Mouse (Mus musculus): ENCODE data around the gene Pear1. TPM values are rescaled to one million over a fixed set of nuclear protein-coding genes. Genes with fewer than 3 reads are reported as not detected.
"Not testable (repeated sequence)": the region's sequence is repeated elsewhere in the genome, so short reads cannot be mapped to it uniquely, and the experiment has no call there.

Gene Pear1
- polyA plus RNA-seq (2016; fragmentation: Nextera tagmentation; extraction: Ambion mirVana), result 5.7 and 6.8 TPM in 2 replicates

DNA sequence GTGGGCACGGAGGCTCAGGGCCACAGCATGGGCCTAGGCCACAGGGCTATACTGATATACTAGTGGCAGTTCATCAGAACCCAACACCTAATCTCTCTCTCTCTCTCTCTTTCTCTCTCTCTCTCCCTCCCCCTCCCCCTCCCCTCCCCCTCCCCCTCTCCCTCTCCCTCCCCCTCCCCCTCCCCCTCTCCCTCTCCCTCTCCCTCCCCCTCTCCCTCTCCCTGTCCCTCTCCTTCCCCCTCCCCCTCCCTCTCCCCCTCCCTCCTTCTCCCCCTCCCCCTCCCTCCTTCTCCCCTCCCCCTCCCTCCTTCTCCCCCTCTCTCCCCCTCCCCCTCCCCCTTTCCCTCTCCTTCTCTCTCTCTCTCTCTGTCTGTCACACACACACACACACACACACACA lies at the start of gene Pear1:
Gene Pear1, minus strand, starts transcription at position 101 of the 400 bp plus-strand sequence.
- not testable (repeated sequence) for H3K27me3 ChIP-seq; H3K9me3 ChIP-seq; H3K4me1 ChIP-seq; ATAC-seq (ENCODE audit: low FRiP score); H3K4me3 ChIP-seq (replicated peaks); H3K4me2 ChIP-seq; H3K9ac ChIP-seq; H3K36me3 ChIP-seq (replicated peaks); H3K27ac ChIP-seq
- 90% methylated on average over 1 of the region's 1 CpGs for WGBS

DNA sequence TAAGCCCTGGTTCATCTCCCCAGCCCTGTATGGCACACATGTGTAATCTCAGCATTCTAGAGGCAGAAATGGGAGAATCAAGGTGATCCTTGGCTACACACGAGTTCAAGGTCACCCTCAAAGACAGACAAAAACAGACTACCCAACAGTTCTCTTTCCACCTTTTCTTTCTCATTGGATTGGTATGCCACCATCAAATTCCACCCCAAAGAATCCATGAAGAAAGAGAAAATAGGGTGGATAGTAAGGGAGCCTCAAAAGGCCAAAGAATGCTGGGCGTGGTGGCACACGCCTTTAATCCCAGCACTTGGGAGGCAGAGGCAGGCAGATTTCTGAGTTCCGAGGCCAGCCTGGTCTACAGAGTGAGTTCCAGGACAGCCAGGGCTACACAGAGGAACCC lies 40.0 kb upstream of the Pear1 start:
- not testable (repeated sequence) for H3K4me2 ChIP-seq; H3K27ac ChIP-seq; H3K9me3 ChIP-seq; H3K4me1 ChIP-seq; H3K9ac ChIP-seq; H3K27me3 ChIP-seq; ATAC-seq (ENCODE audit: low FRiP score); H3K4me3 ChIP-seq (replicated peaks)
- peaks cover 87% of the 10 kb centered on the region for H3K36me3 ChIP-seq (replicated peaks)
- WGBS, result 93% methylated on average over 4 of the region's 4 CpGs

DNA sequence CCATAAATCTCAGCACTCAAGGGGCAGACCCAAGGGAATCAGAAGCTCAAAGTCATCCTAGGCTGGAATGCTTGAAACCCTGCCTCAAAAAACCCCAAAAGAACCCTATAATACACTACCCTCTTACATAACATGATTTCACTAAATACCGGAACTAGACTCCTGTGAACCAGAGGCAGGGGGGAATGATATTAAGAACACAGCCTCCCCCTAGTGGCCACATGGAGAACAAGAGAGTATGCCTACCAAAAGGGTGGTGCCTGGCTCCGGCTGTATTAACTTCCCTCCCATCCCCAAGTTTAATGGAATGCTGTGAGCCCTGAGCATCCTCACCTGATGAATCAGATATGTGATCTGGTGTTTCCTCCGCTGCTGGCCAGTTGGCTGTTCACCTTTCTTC lies 35.7 kb upstream of the Pear1 start:
- Histone ChIP-seq H3K27me3 (no peaks in the 10 kb centered on the region), H3K4me3 (replicated peaks) (no peak overlapping the region), H3K9me3 (no peaks in the 10 kb centered on the region), H3K4me1 (no peaks in the 10 kb centered on the region), H3K9ac (no peak overlapping the region), H3K27ac (no peak overlapping the region), H3K36me3 (replicated peaks) (peaks cover 76% of the 10 kb centered on the region), H3K4me2 (no peak overlapping the region)
- 30% methylated on average over 3 of the region's 3 CpGs for WGBS
- ATAC-seq (ENCODE audit: low FRiP score), result peak; percentile 39; the same call in 1 of the 2 replicates

DNA sequence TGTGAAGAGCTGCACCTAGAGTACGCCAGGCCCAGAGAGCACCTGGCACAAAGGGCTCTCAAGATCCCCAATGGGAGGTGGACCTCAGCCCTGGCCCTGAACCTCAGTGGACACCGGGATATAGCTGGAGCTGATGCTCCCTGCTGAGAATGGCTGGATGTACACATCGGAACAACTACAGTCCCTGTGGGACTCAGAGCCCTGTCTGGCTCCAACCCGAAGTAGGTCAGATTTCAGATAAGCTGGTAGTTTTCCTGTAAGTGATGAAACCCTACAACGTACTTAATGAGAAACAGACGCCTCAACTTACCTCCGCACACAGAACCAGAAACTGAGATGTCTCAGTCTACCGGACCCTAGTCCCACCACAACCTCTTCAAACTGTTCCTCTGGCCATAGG lies 33.6 kb upstream of the Pear1 start:
- Histone ChIP-seq H3K9me3 (no peaks in the 10 kb centered on the region), H3K9ac (no peak overlapping the region), H3K4me3 (replicated peaks) (no peak overlapping the region), H3K27me3 (no peaks in the 10 kb centered on the region), H3K4me2 (no peak overlapping the region), H3K36me3 (replicated peaks) (peaks cover 61% of the 10 kb centered on the region), H3K4me1 (peaks cover 6% of the 10 kb centered on the region; the same call in 1 of the 2 replicates), H3K27ac (no peak overlapping the region)
- ATAC-seq (ENCODE audit: low FRiP score), result no peak
- 88% methylated on average over 8 of the region's 8 CpGs for WGBS

DNA sequence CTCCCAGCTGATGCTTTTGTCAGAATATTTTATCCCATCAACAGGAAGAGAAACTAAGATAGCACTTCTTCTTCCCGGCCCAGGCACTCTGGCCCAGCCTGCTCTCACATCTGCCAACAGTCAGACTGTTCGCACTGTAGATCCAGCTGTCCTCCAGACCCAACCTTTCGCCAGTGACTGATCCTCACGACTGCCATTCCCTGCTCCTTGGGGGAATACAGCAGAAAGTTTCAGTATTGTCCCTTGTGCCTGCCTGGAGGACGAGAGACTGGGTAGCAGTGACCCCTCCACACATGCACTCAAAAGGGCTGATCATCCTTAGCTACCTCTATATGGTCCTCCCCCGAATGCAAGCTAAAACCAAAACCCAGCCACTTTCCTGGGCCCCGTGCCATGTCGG lies 31.8 kb upstream of the Pear1 start:
- Histone ChIP-seq H3K9ac (no peak overlapping the region), H3K4me2 (no peak overlapping the region), H3K27me3 (no peaks in the 10 kb centered on the region), H3K4me1 (peaks cover 6% of the 10 kb centered on the region; the same call in 1 of the 2 replicates), H3K27ac (no peak overlapping the region), H3K9me3 (no peaks in the 10 kb centered on the region), H3K36me3 (replicated peaks) (peaks cover 46% of the 10 kb centered on the region), H3K4me3 (replicated peaks) (no peak overlapping the region)
- WGBS, result 91% methylated on average over 8 of the region's 8 CpGs
- no peak for ATAC-seq (ENCODE audit: low FRiP score)

DNA sequence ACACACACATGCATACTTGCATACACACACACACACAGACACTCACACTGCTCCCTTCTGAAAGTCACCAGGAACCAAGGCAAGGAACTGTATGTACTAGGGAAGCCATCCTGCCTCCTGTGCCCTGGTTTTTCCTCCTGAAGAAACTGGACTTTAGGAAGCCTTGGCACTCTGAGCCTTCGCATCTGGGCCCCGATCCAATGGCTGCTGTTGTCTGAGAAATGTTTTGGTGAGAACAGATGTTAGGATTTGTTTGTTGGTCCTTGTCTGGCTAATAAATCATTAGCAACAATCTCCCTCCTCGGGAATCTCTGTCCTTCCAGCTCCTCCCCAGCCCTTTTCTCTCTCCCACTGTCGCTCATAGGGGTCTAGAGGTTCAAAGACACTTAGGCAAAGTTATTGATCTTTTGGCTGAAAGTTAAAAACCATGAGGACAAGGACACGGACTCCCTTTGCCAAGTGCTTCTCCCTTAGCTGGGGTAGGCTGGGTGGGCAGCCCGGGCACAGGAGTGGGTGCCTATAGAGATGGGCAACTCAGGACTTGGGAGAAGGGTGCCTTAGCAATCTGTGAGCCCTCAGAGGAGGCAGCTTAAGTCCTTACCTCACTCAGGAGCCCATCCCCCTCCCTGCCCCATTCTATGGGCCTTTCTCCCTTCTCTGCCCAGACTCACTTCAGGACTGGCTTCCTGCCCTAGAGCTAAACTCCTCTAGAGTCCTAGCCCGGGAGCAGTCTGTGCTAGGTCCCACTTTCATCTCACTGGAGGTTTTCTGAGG lies 30.9 kb upstream of the Pear1 start:
- Histone ChIP-seq H3K9me3 (no peaks in the 10 kb centered on the region), H3K4me3 (replicated peaks) (no peak overlapping the region), H3K4me2 (no peak overlapping the region), H3K36me3 (replicated peaks) (peaks cover 38% of the 10 kb centered on the region), H3K27me3 (no peaks in the 10 kb centered on the region), H3K4me1 (peaks cover 6% of the 10 kb centered on the region; the same call in 1 of the 2 replicates), H3K27ac (no peak overlapping the region), H3K9ac (no peak overlapping the region)
- WGBS, result 75% methylated on average over 7 of the region's 7 CpGs
- no peak for ATAC-seq (ENCODE audit: low FRiP score)

DNA sequence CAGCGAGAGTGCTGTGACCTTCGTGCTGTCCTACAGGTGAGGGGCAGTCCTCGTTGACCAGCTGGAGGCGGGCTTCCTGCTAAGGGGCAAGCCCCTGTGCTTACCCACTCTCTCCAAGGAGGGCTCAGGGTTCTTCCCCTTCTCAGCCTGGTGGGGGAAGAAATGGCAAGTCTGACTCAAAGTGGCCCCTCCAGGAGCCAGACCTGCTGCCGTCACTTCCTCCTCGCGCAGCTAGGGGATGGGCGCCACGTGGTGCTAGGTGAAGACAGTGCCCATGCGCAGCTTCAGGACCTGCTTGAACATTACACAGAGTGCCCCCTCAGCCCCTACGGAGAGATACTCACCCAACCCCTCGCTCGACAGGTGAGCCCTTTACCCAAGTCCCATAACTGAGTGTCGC lies 25.0 kb upstream of the Pear1 start:
- no peak for ATAC-seq (ENCODE audit: low FRiP score)
- WGBS, result 83% methylated on average over 14 of the region's 14 CpGs

DNA sequence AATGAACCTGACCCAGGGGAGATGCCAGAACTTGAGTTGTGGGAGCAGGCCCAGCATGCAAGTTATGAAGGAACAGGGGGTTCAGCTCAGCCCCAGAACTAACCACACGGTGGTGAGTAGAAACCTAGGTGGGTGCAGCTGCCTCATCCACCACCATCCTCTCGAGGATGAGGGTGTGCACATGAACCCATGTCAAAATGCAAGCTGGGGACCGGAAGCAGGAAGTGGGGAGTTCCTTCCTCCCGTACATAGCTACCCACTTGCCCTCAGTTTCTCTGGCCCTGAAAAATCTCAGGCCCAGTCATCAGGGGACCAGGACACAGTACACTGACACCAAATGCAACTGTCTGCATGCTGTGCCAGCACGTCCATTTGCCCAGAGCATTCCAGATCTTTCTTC lies 23.6 kb upstream of the Pear1 start:
- no peak for ATAC-seq (ENCODE audit: low FRiP score)
- WGBS, result 84% methylated on average over 5 of the region's 5 CpGs

More for the DNA sequence above, 25.0 kb upstream of the Pear1 start:
- Histone ChIP-seq H3K4me3 (replicated peaks) (no peak overlapping the region), H3K27me3 (no peaks in the 10 kb centered on the region), H3K9ac (no peak overlapping the region), H3K4me1 (peaks cover 5% of the 10 kb centered on the region; the same call in 1 of the 2 replicates), H3K4me2 (no peak overlapping the region), H3K36me3 (replicated peaks) (no peaks in the 10 kb centered on the region), H3K9me3 (no peaks in the 10 kb centered on the region), H3K27ac (no peak overlapping the region)

DNA sequence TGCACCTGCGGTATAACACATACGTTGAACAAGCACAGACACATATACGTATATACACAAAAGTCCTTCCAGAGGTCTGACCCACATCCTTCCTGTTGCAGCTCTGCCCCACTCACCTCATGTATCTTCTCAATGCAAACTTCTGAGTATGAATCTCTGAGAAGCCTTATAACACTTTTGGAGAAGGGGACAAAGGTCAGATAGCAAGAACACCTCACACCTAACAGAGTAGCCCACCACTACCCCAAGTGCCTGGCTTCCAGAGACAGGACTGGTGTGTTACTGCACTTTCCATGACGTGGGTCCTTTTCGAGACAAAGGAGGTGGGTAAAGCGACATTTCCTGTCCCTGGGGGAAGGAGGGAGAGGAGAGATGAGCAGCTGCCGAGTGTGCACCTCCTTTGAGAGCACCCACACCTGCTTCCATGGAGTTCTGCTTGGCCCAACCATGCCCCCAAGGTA lies 22.6 kb upstream of the Pear1 start, which contains the start of gene Sh2d2a:
Gene Sh2d2a, plus strand, starts transcription at position 106 of the 461 bp plus-strand sequence.
- H3K27ac ChIP-seq, result no peak within 1 kb of the TSS
- no peak within 1 kb of the TSS for H3K4me2 ChIP-seq
- H3K4me1 ChIP-seq, result no peaks in the 10 kb centered on the region
- H3K9ac ChIP-seq, result no peak within 1 kb of the TSS
- no peaks in the 10 kb centered on the region for H3K36me3 ChIP-seq (replicated peaks)
- no peaks in the 10 kb centered on the region for H3K9me3 ChIP-seq
- 78% methylated on average over 7 of the region's 7 CpGs for WGBS
- H3K27me3 ChIP-seq, result no peaks in the 10 kb centered on the region
- H3K4me3 ChIP-seq (replicated peaks), result no peak within 1 kb of the TSS
- ATAC-seq (ENCODE audit: low FRiP score), result no peak

More for the DNA sequence above, 23.6 kb upstream of the Pear1 start:
- no peak overlapping the region for H3K27ac ChIP-seq
- no peaks in the 10 kb centered on the region for H3K36me3 ChIP-seq (replicated peaks)
- no peaks in the 10 kb centered on the region for H3K9me3 ChIP-seq
- no peaks in the 10 kb centered on the region for H3K4me1 ChIP-seq
- H3K4me3 ChIP-seq (replicated peaks), result no peak overlapping the region
- no peak overlapping the region for H3K9ac ChIP-seq
- no peaks in the 10 kb centered on the region for H3K27me3 ChIP-seq
- H3K4me2 ChIP-seq, result no peak overlapping the region

DNA sequence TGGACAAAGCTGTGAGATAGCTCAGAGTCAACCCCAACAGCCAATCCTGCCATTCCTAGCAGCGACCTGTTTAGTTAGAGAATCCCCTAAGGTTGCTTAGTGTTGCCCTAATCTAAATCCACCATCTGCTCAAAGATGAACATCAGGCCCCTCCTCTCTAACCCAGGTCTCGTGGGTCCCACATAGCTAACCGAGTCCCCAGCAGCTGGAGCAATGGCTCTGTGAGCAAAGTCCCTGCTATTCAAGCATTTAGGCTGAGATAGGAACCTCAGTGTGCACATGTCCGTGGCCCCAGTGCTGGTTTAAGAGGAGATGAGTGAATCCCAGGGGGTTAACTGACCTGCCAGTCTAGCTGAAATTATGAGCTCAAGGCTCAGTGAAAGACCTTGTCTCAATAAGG lies 22.1 kb upstream of the Pear1 start:
- no peak overlapping the region for H3K27ac ChIP-seq
- no peaks in the 10 kb centered on the region for H3K9me3 ChIP-seq
- no peak overlapping the region for H3K9ac ChIP-seq
- no peak overlapping the region for H3K4me2 ChIP-seq
- H3K4me1 ChIP-seq, result no peaks in the 10 kb centered on the region
- H3K36me3 ChIP-seq (replicated peaks), result no peaks in the 10 kb centered on the region
- WGBS, result 73% methylated on average over 4 of the region's 4 CpGs
- no peak for ATAC-seq (ENCODE audit: low FRiP score)
- no peaks in the 10 kb centered on the region for H3K27me3 ChIP-seq
- no peak overlapping the region for H3K4me3 ChIP-seq (replicated peaks)

DNA sequence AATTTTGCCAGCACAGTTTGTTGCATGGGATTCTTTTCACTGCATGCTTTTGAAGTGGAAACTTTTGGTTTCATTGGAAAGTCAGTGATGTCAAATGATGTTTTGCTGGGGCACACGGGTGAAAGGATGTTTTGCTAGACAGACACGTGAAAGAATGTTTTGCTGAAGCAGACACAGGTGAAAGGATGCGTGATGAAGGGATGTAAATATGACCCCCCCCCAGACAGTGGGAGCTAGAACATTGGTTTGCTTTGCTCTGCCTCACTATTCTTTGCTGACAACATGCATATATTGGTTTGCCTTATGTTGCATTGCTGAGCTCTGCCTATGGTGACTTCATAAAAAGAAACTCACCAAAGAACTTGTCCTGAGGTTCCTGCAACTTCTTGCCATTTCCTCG lies 20.9 kb upstream of the Pear1 start:
- H3K9me3 ChIP-seq, result no peaks in the 10 kb centered on the region
- 0 out of 2 replicates have a peak, but pooled peaks cover 2% of the 10 kb centered on the region for H3K27me3 ChIP-seq
- WGBS, result 84% methylated on average over 4 of the region's 4 CpGs
- no peak overlapping the region for H3K4me3 ChIP-seq (replicated peaks)
- no peak overlapping the region for H3K9ac ChIP-seq
- ATAC-seq (ENCODE audit: low FRiP score), result no peak
- no peaks in the 10 kb centered on the region for H3K4me1 ChIP-seq
- no peaks in the 10 kb centered on the region for H3K36me3 ChIP-seq (replicated peaks)
- H3K4me2 ChIP-seq, result no peak overlapping the region
- H3K27ac ChIP-seq, result no peak overlapping the region

DNA sequence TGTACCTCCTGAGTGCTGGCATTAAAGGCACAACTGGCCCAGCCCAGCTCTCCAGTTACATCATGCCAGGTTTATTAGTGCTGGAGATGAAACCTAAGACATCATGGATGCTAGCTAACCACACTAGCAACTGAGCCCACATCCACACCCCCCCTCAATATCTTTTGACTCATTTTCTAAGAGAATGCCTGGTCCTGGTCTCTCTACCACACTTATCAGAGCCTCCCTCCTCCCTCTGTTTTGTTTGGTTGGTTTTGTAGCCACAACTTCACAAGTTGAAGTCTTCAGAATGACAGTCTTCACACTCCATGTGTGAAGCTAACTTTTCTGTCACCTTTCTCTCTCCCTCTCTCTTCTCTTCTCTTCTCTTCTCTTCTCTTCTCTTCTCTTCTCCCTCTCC lies 16.8 kb upstream of the Pear1 start:
- H3K4me3 ChIP-seq (replicated peaks), result no peak overlapping the region
- no peak overlapping the region for H3K27ac ChIP-seq
- no peaks in the 10 kb centered on the region for H3K9me3 ChIP-seq
- H3K4me1 ChIP-seq, result no peaks in the 10 kb centered on the region
- H3K36me3 ChIP-seq (replicated peaks), result no peaks in the 10 kb centered on the region
- H3K27me3 ChIP-seq, result 0 out of 2 replicates have a peak, but pooled peaks cover 4% of the 10 kb centered on the region
- no peak overlapping the region for H3K9ac ChIP-seq
- ATAC-seq (ENCODE audit: low FRiP score), result no peak
- no peak overlapping the region for H3K4me2 ChIP-seq

DNA sequence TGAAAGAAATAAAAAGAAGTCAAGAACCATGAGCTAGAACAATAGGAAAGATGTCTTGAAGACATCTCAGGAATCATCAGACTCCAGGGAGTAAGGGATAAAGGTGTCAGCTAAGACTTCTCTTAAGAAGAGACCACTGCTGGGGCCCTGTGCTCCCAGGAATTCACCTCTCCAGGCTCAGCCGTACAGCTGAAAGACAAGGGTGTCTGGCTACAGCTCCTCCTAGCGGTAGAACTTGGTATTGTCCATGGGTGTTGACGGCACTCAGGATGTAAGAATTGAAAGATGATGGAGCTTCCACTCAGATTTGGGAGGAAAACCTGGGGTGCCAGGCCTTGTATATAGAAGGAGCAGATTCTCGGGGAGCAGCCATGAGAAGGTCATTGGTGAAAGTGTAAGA lies 14.5 kb upstream of the Pear1 start:
- 2% methylated on average over 4 of the region's 4 CpGs for WGBS
- ATAC-seq (ENCODE audit: low FRiP score), result no peak; the same call in 1 of the 2 replicates
- no peaks in the 10 kb centered on the region for H3K4me1 ChIP-seq
- no peaks in the 10 kb centered on the region for H3K9me3 ChIP-seq
- H3K27me3 ChIP-seq, result 0 out of 2 replicates have a peak, but pooled peaks cover 4% of the 10 kb centered on the region
- no peak overlapping the region for H3K4me2 ChIP-seq
- no peak overlapping the region for H3K4me3 ChIP-seq (replicated peaks)
- no peak overlapping the region for H3K27ac ChIP-seq
- no peak overlapping the region for H3K9ac ChIP-seq
- H3K36me3 ChIP-seq (replicated peaks), result no peaks in the 10 kb centered on the region

Data from forebrain, embryonic 12.5 days (tissue).